Mouse (Mus musculus) C2C12 (cell line): ENCODE data around the gene Ano1.

Experiments used
- CTCF ChIP-seq: IDR thresholded peaks from one replicate; pipeline ENCODE4 v1.5.1; 2011; ENCODE audit not compliant: control insufficient read depth, insufficient read depth, insufficient read length
- MYOD1 ChIP-seq: IDR thresholded peaks from one replicate; pipeline ENCODE4 v1.6.1; 2011; ENCODE audit warnings: low read depth; ENCODE audit not compliant: control insufficient read depth, insufficient read length
- USF1 ChIP-seq: IDR thresholded peaks from one replicate; pipeline ENCODE4 v1.6.1; 2011; ENCODE audit warnings: low read depth, mild to moderate bottlenecking, control low read depth, moderate library complexity

DNA sequence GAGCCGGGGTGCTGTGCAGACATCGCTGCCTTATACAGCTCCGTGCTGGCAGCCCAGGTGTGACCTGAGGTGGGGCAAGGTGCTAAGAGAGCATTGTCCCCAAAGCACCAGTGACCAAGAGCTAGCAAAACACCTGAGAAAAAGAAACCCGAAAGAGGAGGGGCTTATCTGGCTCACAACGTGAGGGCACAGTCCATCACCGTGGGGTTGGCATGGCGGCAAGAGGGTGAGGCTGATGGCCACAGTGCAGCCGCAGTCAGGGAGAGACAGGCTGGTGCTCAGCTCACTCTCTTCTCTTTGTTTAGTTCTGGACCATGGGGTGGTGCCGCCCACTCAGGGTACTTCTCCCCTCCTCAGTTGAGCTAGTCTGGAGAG, 1.9 kb upstream of the Ano1 start:
- TF ChIP-seq CTCF (no peak), MYOD1 (no peak), USF1 (no peak)
